Mouse (Mus musculus): ENCODE measurements around the gene Tagap1.
A peak's percentile ranks its signal among the peaks of the same experiment; 100 is the strongest.
"Not testable (repeated sequence)": the region's sequence is repeated elsewhere in the genome, so short reads cannot be mapped to it uniquely, and the experiment has no call there.

GRCm38 (mm10) chr17:6978287-6979248 lies 17.6 kb upstream of the Tagap1 start, which contains the start of gene Gm49721:
- not testable (repeated sequence) for TF ChIP-seq CTCF (IDR thresholded peaks at IDR 0.05; ENCODE audit: borderline replicate concordance, extremely low read depth, insufficient read depth, insufficient read length)
- 0 out of 2 replicates have a peak, but pooled peaks have one; percentile 19 for TF ChIP-seq POLR2A (IDR thresholded peaks at IDR 0.05; ENCODE audit: borderline replicate concordance, extremely low read depth, insufficient read depth, insufficient read length, poor library complexity, severe bottlenecking)

Data from brain, embryonic 14.5 days (tissue).